Mouse (Mus musculus) CH12.LX (cell line): ENCODE results near the gene Nppc.

Source experiments
- MAZ ChIP-seq: IDR thresholded peaks from 2 replicates; pipeline ENCODE4 v1.6.1; 2012; ENCODE audit warnings: low read depth, mild to moderate bottlenecking, inconsistent platforms, low read length, improper control_type of control experiment, moderate library complexity
- SIN3A ChIP-seq: IDR thresholded peaks from 2 replicates; pipeline ENCODE4 v1.6.1; 2012; ENCODE audit warnings: low read length, improper control_type of control experiment, inconsistent platforms

DNA sequence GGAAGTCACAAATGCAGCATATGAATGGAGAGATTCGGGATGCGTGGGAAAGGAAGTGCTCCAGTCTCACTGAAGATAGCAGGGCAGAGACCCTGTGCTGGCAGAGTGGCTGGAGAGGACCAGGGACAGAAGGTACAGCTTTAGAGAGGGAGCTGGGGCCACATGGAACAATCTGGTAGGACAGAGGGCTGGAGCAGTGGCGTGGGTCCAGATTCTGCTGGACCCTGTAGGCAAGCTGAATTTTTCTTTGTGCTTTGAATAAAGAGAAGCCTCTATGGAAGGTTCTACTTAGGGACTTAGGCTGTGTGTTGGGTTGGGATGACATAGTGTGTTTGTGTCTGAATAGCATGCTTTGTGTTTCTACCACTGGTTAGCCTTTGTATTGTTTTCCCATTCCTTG lies 35.1 kb upstream of the Nppc start:
- no peak for TF ChIP-seq SIN3A
- TF ChIP-seq MAZ: no peak
